Mouse (Mus musculus) lung, embryonic 14.5 days (tissue): Measurements from ENCODE around the gene Cmip. TPM values are rescaled to one million over a fixed set of nuclear protein-coding genes. Genes with fewer than 3 reads are reported as not detected.

Source experiments
- ATAC-seq: fragments of 200-750 bp; cut with Nextera tagmentation; 2 replicates; pipeline ENCODE4 v1.8.0; 2017; ENCODE audit warnings: mild to moderate bottlenecking, moderate TSS enrichment, moderate library complexity; ENCODE audit not compliant: insufficient read depth
- DNase-seq: peaks from one replicate; pipeline ENCODE4 v3.0.0-alpha.2; 2015
- H3K27ac ChIP-seq: fragments of 300-500 bp; sonication (generic); 2 replicates; pipeline ENCODE4 v1.5.1; 2014; ENCODE audit warnings: low read depth, mild to moderate bottlenecking, moderate library complexity
- H3K27me3 ChIP-seq: fragments of 300-500 bp; sonication (generic); 2 replicates; pipeline ENCODE4 v1.6.1; 2014; ENCODE audit warnings: low read length, control low read depth; ENCODE audit not compliant: insufficient read depth
- H3K36me3 ChIP-seq: fragments of 300-500 bp; sonication (generic); 2 replicates; pipeline ENCODE4 v1.6.1; 2014; ENCODE audit warnings: control low read depth; ENCODE audit not compliant: insufficient read depth
- H3K4me1 ChIP-seq: fragments of 300-500 bp; sonication (generic); 2 replicates; pipeline ENCODE4 v1.6.1; 2014; ENCODE audit warnings: antibody characterized with exemption, control low read depth; ENCODE audit not compliant: insufficient read depth
- H3K4me2 ChIP-seq: fragments of 300-500 bp; sonication (generic); 2 replicates; pipeline ENCODE4 v1.6.1; 2014; ENCODE audit warnings: mild to moderate bottlenecking
- H3K4me3 ChIP-seq: fragments of 300-500 bp; sonication (generic); 2 replicates; pipeline ENCODE4 v1.5.1; 2014; ENCODE audit warnings: low read depth, low read length
- H3K9ac ChIP-seq: fragments of 300-500 bp; sonication (generic); 2 replicates; pipeline ENCODE4 v1.6.1; 2014
- H3K9me3 ChIP-seq: fragments of 300-500 bp; sonication (generic); 2 replicates; pipeline ENCODE4 v1.6.1; 2016; ENCODE audit warnings: low read depth, low read length, control low read depth
- CTCF ChIP-seq: IDR thresholded peaks from 2 replicates; pipeline ENCODE4 v1.5.1; 2016; ENCODE audit warnings: antibody characterized with exemption, low read depth
- WGBS: fragments of 180-500 bp; shearing (Covaris S2); extraction: QIAGEN DNeasy Blood & Tissue Kit; methylation state at CpG from one replicate; pipeline ENCODE4 v1.1.7; 2014; 5-methylcytosine and 5-hydroxymethylcytosine counted together
- polyA plus RNA-seq: library from polyadenylated mRNA; unstranded; fragments of >200 nt; fragmentation: Nextera tagmentation; extraction: Ambion mirVana; gene quantifications from 2 replicates; pipeline ENCODE4 v1.2.1, GENCODE M21; 2014

Cmip gene
- polyA plus RNA-seq, 1 experiment from 2014 or later = 26.5 TPM

- Histone ChIP-seq H3K27ac (peak overlapping the region; percentile 52; the same call in 1 of the 2 replicates), H3K9me3 (no peaks in the 10 kb centered on the region), H3K36me3 (no peaks in the 10 kb centered on the region), H3K4me3 (peak overlapping the region; percentile 20; the same call in 1 of the 2 replicates), H3K27me3 (no peaks in the 10 kb centered on the region), H3K4me2 (peak overlapping the region; percentile 54), H3K4me1 (0 out of 2 replicates have a peak, but pooled peaks cover 2% of the 10 kb centered on the region), H3K9ac (no peak overlapping the region)
- peak; percentile 89 for DNase-seq
- TF ChIP-seq CTCF = peak; percentile 29; the same call in 1 of the 2 replicates
- WGBS = 2% methylated on average over 14 of the region's 14 CpGs
- peak; percentile 87 for ATAC-seq
Observed at GRCm38 (mm10) chr8:117470342-117470781, 213.5 kb downstream of the Cmip start.

DNA sequence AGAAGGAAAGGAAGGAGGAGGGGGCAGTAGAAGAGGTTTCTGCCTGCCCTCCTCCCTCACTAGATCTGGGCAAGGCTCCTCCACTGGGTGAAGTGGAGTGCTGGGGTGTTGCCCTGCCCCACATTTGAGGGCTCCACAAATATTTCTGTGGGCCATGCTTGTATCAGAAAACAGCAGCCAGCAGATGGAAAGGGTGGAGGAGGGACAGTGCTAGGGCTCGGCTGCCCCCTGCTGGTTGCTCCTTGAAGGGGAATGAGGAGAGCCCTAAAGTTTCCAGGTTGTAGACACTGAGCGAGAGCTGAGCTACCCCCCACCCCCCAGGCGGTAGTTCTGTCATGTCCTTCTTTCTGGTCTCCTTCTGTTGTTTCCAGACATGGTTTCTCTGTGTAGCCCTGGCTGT lies 214.3 kb downstream of the Cmip start:
- no peaks in the 10 kb centered on the region for H3K36me3 ChIP-seq
- 0 out of 2 replicates have a peak, but pooled peaks cover 2% of the 10 kb centered on the region for H3K4me1 ChIP-seq
- peak; percentile 82 for DNase-seq
- no peak overlapping the region for H3K4me3 ChIP-seq
- H3K4me2 ChIP-seq = no peak overlapping the region
- no peak overlapping the region; the same call in 1 of the 2 replicates for H3K27ac ChIP-seq
- 33% methylated on average over 3 of the region's 3 CpGs for WGBS
- no peaks in the 10 kb centered on the region for H3K9me3 ChIP-seq
- peak; percentile 85 for TF ChIP-seq CTCF
- no peak for ATAC-seq
- no peaks in the 10 kb centered on the region for H3K27me3 ChIP-seq
- no peak overlapping the region for H3K9ac ChIP-seq

DNA sequence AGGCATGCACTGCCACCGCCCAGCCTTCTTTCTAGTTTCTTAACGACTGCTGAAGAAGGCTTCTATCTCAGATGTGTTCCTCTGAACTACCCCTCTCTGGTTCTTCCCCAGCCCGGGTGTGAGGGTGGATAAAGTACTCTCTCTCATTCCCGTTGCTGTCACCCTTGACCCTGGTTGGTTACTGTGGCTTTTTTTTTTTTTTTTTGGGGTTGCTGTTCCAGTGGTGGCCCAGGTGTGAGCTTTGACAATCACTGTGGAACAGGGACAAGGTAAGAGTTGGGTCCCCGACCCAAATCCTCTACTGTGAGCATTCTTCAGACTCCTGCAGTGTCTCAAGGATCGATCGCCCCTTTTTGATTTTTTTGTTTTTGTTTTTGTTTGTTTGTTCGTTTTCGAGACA lies 214.8 kb downstream of the Cmip start:
- DNase-seq = no peak
- no peak for TF ChIP-seq CTCF
- Histone ChIP-seq H3K9me3 (no peaks in the 10 kb centered on the region), H3K27ac (no peak overlapping the region), H3K4me2 (no peak overlapping the region), H3K4me3 (no peak overlapping the region), H3K4me1 (0 out of 2 replicates have a peak, but pooled peaks cover 2% of the 10 kb centered on the region), H3K9ac (no peak overlapping the region), H3K27me3 (no peaks in the 10 kb centered on the region), H3K36me3 (no peaks in the 10 kb centered on the region)
- no peak for ATAC-seq
- 67% methylated on average over 9 of the region's 9 CpGs for WGBS

- H3K4me3 ChIP-seq = no peak overlapping the region
- 82% methylated on average over 4 of the region's 4 CpGs for WGBS
- H3K9me3 ChIP-seq = no peaks in the 10 kb centered on the region
- H3K4me2 ChIP-seq = no peak overlapping the region
- ATAC-seq (no peak), DNase-seq (no peak)
- TF ChIP-seq CTCF = no peak
- H3K27ac ChIP-seq = no peak overlapping the region
- H3K9ac ChIP-seq = no peak overlapping the region
- H3K36me3 ChIP-seq = no peaks in the 10 kb centered on the region
- 0 out of 2 replicates have a peak, but pooled peaks cover 2% of the 10 kb centered on the region for H3K4me1 ChIP-seq
- H3K27me3 ChIP-seq = no peaks in the 10 kb centered on the region
Observed at GRCm38 (mm10) chr8:117472332-117472731, 215.5 kb downstream of the Cmip start.

- Histone ChIP-seq H3K9me3 (no peaks in the 10 kb centered on the region), H3K9ac (no peak overlapping the region), H3K27ac (no peak overlapping the region), H3K4me3 (no peak overlapping the region), H3K4me2 (no peak overlapping the region), H3K27me3 (no peaks in the 10 kb centered on the region), H3K36me3 (no peaks in the 10 kb centered on the region), H3K4me1 (0 out of 2 replicates have a peak, but pooled peaks cover 2% of the 10 kb centered on the region)
- peak; percentile 53 for ATAC-seq
- 1% methylated on average over 5 of the region's 5 CpGs for WGBS
- TF ChIP-seq CTCF = peak; percentile 96
- DNase-seq = peak; percentile 96
Observed at GRCm38 (mm10) chr8:117474944-117475343, 218.1 kb downstream of the Cmip start.

GRCm38 (mm10) chr8:117475819-117476218 lies 219.0 kb downstream of the Cmip start:
- H3K36me3 ChIP-seq = no peaks in the 10 kb centered on the region
- no peak overlapping the region for H3K27ac ChIP-seq
- 74% methylated on average over 7 of the region's 7 CpGs for WGBS
- H3K9me3 ChIP-seq = no peaks in the 10 kb centered on the region
- H3K4me3 ChIP-seq = no peak overlapping the region
- no peak for TF ChIP-seq CTCF
- no peak overlapping the region for H3K9ac ChIP-seq
- H3K4me1 ChIP-seq = no peaks in the 10 kb centered on the region
- no peak for DNase-seq
- H3K4me2 ChIP-seq = no peak overlapping the region
- no peak for ATAC-seq
- H3K27me3 ChIP-seq = no peaks in the 10 kb centered on the region

- ATAC-seq = no peak
- no peak for TF ChIP-seq CTCF
- Histone ChIP-seq H3K4me2 (no peak overlapping the region), H3K27ac (no peak overlapping the region), H3K27me3 (no peaks in the 10 kb centered on the region), H3K36me3 (no peaks in the 10 kb centered on the region), H3K4me3 (no peak overlapping the region), H3K9ac (no peak overlapping the region), H3K4me1 (no peaks in the 10 kb centered on the region), H3K9me3 (no peaks in the 10 kb centered on the region)
- no peak for DNase-seq
Observed at GRCm38 (mm10) chr8:117478082-117478481, 221.2 kb downstream of the Cmip start.

DNA sequence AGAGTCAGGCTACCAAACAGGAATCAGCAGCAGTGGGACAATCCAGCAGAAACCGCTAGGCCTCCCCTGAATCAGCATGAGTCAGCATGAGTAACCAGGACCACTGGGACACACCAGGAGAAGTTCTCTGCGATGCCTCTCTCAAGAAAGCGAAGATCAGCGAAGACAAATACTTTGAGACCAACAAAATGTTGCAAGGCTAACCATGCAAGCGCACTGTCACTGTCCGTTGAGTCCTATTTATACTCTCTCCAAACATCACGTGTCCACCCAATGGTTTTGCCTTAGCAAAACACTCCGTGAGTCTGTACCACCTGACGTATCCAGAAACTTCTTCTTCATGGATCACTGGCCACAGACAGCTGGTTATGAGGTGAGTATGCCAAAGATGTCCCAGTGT lies 223.1 kb downstream of the Cmip start:
- H3K9ac ChIP-seq = no peak overlapping the region
- no peaks in the 10 kb centered on the region for H3K4me1 ChIP-seq
- no peak for DNase-seq
- 94% methylated on average over 9 of the region's 9 CpGs for WGBS
- no peak for ATAC-seq
- H3K36me3 ChIP-seq = no peaks in the 10 kb centered on the region
- TF ChIP-seq CTCF = no peak
- no peak overlapping the region for H3K4me3 ChIP-seq
- no peaks in the 10 kb centered on the region for H3K9me3 ChIP-seq
- H3K4me2 ChIP-seq = no peak overlapping the region
- H3K27me3 ChIP-seq = no peaks in the 10 kb centered on the region
- H3K27ac ChIP-seq = no peak overlapping the region
